In the genomic region with DNA sequence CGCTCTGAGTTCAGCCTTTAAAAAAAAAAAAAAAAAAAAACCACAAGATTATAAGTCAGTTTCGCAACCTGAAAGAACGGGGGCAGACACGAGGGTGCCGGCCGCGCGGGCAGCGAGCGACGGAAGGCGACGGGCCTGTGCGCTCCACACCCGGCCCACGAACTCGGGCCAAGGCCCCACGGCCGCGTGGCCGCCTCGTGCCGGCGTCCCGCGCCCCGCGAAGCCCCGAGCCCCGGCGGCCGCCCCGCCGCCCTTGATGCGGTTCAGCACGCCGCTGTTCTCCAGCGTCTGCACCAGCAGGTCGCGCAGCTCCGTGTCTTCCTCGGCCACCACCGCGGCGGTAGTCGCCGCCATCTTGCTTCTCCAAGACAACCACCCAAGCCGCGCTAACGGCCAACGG, we compare ENCODE assay signal across 8 mouse cellular contexts. TPM values are rescaled to one million over a fixed set of nuclear protein-coding genes. Genes with fewer than 3 reads are reported as not detected.
DNase-seq lines count a peak whose midpoint lies in the region; ATAC-seq and TF ChIP-seq lines count a peak whose summit lies in the region.
"Not testable (repeated sequence)": the region's sequence is repeated elsewhere in the genome, so short reads cannot be mapped to it uniquely, and the experiment has no call there.

A gene (minus strand): TSS at position 381 of the 400 bp plus-strand sequence.

- not testable (repeated sequence) for H3K27me3 ChIP-seq in hindbrain, embryonic 15.5 days; lung, embryonic 16.5 days (ENCODE audit: control insufficient read depth, insufficient read depth, low read depth, low read length); neural tube, embryonic 15.5 days (replicated peaks)

- H3K4me3 ChIP-seq in cortical plate, adult 2 months (ENCODE audit: insufficient read depth, low read length) = peak within 1 kb of the TSS; percentile 64
- peak within 1 kb of the TSS; percentile 47 for H3K4me3 ChIP-seq in hindbrain, embryonic 15.5 days
- peak within 1 kb of the TSS; percentile 55 for H3K4me3 ChIP-seq in lung, embryonic 16.5 days (ENCODE audit: low read length)
- H3K4me3 ChIP-seq in neural tube, embryonic 15.5 days (replicated peaks) = peak within 1 kb of the TSS; percentile 49

- under 1% methylated on average over 41 of the region's 51 CpGs for WGBS in hindbrain, embryonic 15.5 days
- 0% methylated on average over 30 of the region's 51 CpGs for WGBS in lung, embryonic 16.5 days
- WGBS in neural tube, embryonic 15.5 days = under 1% methylated on average over 41 of the region's 51 CpGs

- not testable (repeated sequence) for H3K9me3 ChIP-seq in hindbrain, embryonic 15.5 days; lung, embryonic 16.5 days (ENCODE audit: control insufficient read depth, low read length); neural tube, embryonic 15.5 days (replicated peaks)

- ATAC-seq in hindbrain, embryonic 15.5 days (ENCODE audit: low FRiP score, low read depth); lung, embryonic 16.5 days (ENCODE audit: low read depth); neural tube, embryonic 15.5 days (ENCODE audit: low FRiP score): not testable (repeated sequence)

- peak; percentile 22 for DNase-seq in NIH3T3 (ENCODE audit: low read depth)
- peak; percentile 15 for DNase-seq in gastrocnemius, postnatal 14 days
- DNase-seq in layer of hippocampus, postnatal 36 days = peak; percentile 42 to 56
- peak; percentile 39 to 55 for DNase-seq in thymus, postnatal 10 days (ENCODE audit: low spot score in 2 of 2)

- not testable (repeated sequence) for H3K36me3 ChIP-seq in hindbrain, embryonic 15.5 days; lung, embryonic 16.5 days (ENCODE audit: control insufficient read depth, insufficient read depth, low read length); neural tube, embryonic 15.5 days

- intact Hi-C loops in gastrocnemius, postnatal 14 days (cut with DNase I; ENCODE audit: low total_unique reads) = not testable (repeated sequence)

- TF ChIP-seq CTCF in cortical plate, adult 2 months (IDR thresholded peaks at IDR 0.05; ENCODE audit: extremely low read depth, insufficient read depth, low read length) = not testable (repeated sequence)

- TF ChIP-seq POLR2A in cortical plate, adult 2 months (IDR thresholded peaks at IDR 0.05; ENCODE audit: extremely low read depth, insufficient read depth, low read length) = not testable (repeated sequence)

- not testable (repeated sequence) for H3K4me1 ChIP-seq in cortical plate, adult 2 months (ENCODE audit: control insufficient read depth, insufficient read depth, low read length); hindbrain, embryonic 15.5 days (replicated peaks); lung, embryonic 16.5 days (replicated peaks; ENCODE audit: control insufficient read depth, insufficient read depth, low read length); neural tube, embryonic 15.5 days

- H3K9ac ChIP-seq in hindbrain, embryonic 15.5 days = peak within 1 kb of the TSS; percentile 57
- H3K9ac ChIP-seq in lung, embryonic 16.5 days (ENCODE audit: low read length) = peak within 1 kb of the TSS; percentile 58; the same call in 1 of the 2 replicates
- peak within 1 kb of the TSS; percentile 40 for H3K9ac ChIP-seq in neural tube, embryonic 15.5 days (replicated peaks)

- H3K27ac ChIP-seq in cortical plate, adult 2 months (ENCODE audit: insufficient read depth, low read length) = not testable (repeated sequence)
- H3K27ac ChIP-seq in hindbrain, embryonic 15.5 days (replicated peaks) = peak within 1 kb of the TSS; percentile 70
- H3K27ac ChIP-seq in lung, embryonic 16.5 days (ENCODE audit: low read length) = peak within 1 kb of the TSS; percentile 52; the same call in 1 of the 2 replicates
- peak within 1 kb of the TSS; percentile 70 for H3K27ac ChIP-seq in neural tube, embryonic 15.5 days (replicated peaks)

- H3K4me2 ChIP-seq in hindbrain, embryonic 15.5 days = peak within 1 kb of the TSS; percentile 50
- H3K4me2 ChIP-seq in lung, embryonic 16.5 days (ENCODE audit: low read depth, low read length) = peak within 1 kb of the TSS; percentile 51
- H3K4me2 ChIP-seq in neural tube, embryonic 15.5 days = peak within 1 kb of the TSS; percentile 52

RNA-seq across cellular contexts. Expression of the gene that starts here (rescaled TPM):
- polyA plus RNA-seq in cortical plate, adult 2 months (2012; rRNA removed) = 34.1 and 36.6 TPM in 2 replicates
- 1 to 10 TPM; 7.8 to 8.0 TPM for total RNA-seq in gastrocnemius, postnatal 14 days (2021)
- 50.6 and 53.7 TPM in 2 replicates for polyA plus RNA-seq in hindbrain, embryonic 15.5 days (2015; fragmentation: Nextera tagmentation; extraction: Ambion mirVana)
- total RNA-seq in layer of hippocampus, postnatal 36 days (2021) = 10 to 100 TPM; 24.8 to 24.9 TPM
- polyA plus RNA-seq in lung, embryonic 16.5 days (2015; fragmentation: Nextera tagmentation; extraction: Ambion mirVana) = 51.3 and 52.5 TPM in 2 replicates
- polyA plus RNA-seq in neural tube, embryonic 15.5 days (2015; fragmentation: Nextera tagmentation; extraction: Ambion mirVana) = 54.5 and 55.6 TPM in 2 replicates
